Comparison of ENCODE assay signal across 8 mouse cellular contexts in genomic region chr11:117987968-117988367, GRCm38 (mm10). TPM values are rescaled to one million over a fixed set of nuclear protein-coding genes. Genes with fewer than 3 reads are reported as not detected.
DNase-seq lines count a peak whose midpoint lies in the region; ATAC-seq and TF ChIP-seq lines count a peak whose summit lies in the region.

No protein-coding gene starts in this region.

- WGBS in hindbrain, embryonic 16.5 days = 82% methylated on average over 4 of the region's 4 CpGs
- WGBS in lung, embryonic 16.5 days = 58% methylated on average over 4 of the region's 4 CpGs

- no peak overlapping the region for H3K27ac ChIP-seq in brown adipose tissue, adult 24 weeks (replicated peaks; ENCODE audit: low read depth, low read length)
- no peak overlapping the region for H3K27ac ChIP-seq in hindbrain, embryonic 16.5 days (ENCODE audit: low read depth, low read length)
- H3K27ac ChIP-seq in lung, embryonic 16.5 days (ENCODE audit: low read length) = peak overlapping the region; percentile 86

- intact Hi-C loops in left cerebral cortex, postnatal 4 days (cut with DNase I) = no loop called here

- H3K4me3 ChIP-seq in E14TG2a.4 (replicated peaks; ENCODE audit: low read length) = peak overlapping the region; percentile 98
- peak overlapping the region; percentile 91; the same call in 1 of the 2 replicates for H3K4me3 ChIP-seq in brown adipose tissue, adult 24 weeks (ENCODE audit: insufficient read depth, low read depth, low read length)
- H3K4me3 ChIP-seq in hindbrain, embryonic 16.5 days (ENCODE audit: low read length) = peak overlapping the region; percentile 99
- H3K4me3 ChIP-seq in lung, embryonic 16.5 days (ENCODE audit: low read length) = peak overlapping the region; percentile 74

- no peaks in the 10 kb centered on the region for H3K9me3 ChIP-seq in E14TG2a.4 (ENCODE audit: low read length)
- H3K9me3 ChIP-seq in hindbrain, embryonic 16.5 days (ENCODE audit: control insufficient read depth, low read length) = no peaks in the 10 kb centered on the region
- H3K9me3 ChIP-seq in lung, embryonic 16.5 days (ENCODE audit: control insufficient read depth, low read length) = no peaks in the 10 kb centered on the region

- H3K4me1 ChIP-seq in E14TG2a.4 (replicated peaks; ENCODE audit: low read depth, low read length) = peaks cover 84% of the 10 kb centered on the region
- peaks cover 27% of the 10 kb centered on the region for H3K4me1 ChIP-seq in brown adipose tissue, adult 24 weeks (ENCODE audit: control insufficient read depth, insufficient read depth, insufficient read length, low read length)
- H3K4me1 ChIP-seq in hindbrain, embryonic 16.5 days (ENCODE audit: control insufficient read depth, insufficient read depth, low read depth, low read length) = peaks cover 35% of the 10 kb centered on the region
- H3K4me1 ChIP-seq in lung, embryonic 16.5 days (replicated peaks; ENCODE audit: control insufficient read depth, insufficient read depth, low read length) = peaks cover 36% of the 10 kb centered on the region

- no peak for DNase-seq in embryo, embryonic 9.5 days (ENCODE audit: extremely low spot score)
- no peak for DNase-seq in right cerebral cortex, postnatal 36 days (ENCODE audit: low spot score in 2 of 2)
- DNase-seq in left cerebral cortex, postnatal 4 days = no peak
- DNase-seq in ovary, postnatal 36 days (ENCODE audit: low spot score) = no peak

- no peak for ATAC-seq in hindbrain, embryonic 16.5 days
- ATAC-seq in lung, embryonic 16.5 days (ENCODE audit: low read depth) = no peak

- H3K27me3 ChIP-seq in E14TG2a.4 (ENCODE audit: insufficient read depth, low read length) = no peaks in the 10 kb centered on the region
- H3K27me3 ChIP-seq in hindbrain, embryonic 16.5 days (replicated peaks; ENCODE audit: control insufficient read depth, insufficient read depth, low read length) = no peaks in the 10 kb centered on the region
- no peaks in the 10 kb centered on the region for H3K27me3 ChIP-seq in lung, embryonic 16.5 days (ENCODE audit: control insufficient read depth, insufficient read depth, low read depth, low read length)

- peak overlapping the region; percentile 85 for H3K4me2 ChIP-seq in hindbrain, embryonic 16.5 days (ENCODE audit: low read length)
- peak overlapping the region; percentile 77 for H3K4me2 ChIP-seq in lung, embryonic 16.5 days (ENCODE audit: low read depth, low read length)

- H3K36me3 ChIP-seq in E14TG2a.4 (ENCODE audit: insufficient read depth, low read length) = peaks cover 16% of the 10 kb centered on the region; the same call in 1 of the 2 replicates
- no peaks in the 10 kb centered on the region for H3K36me3 ChIP-seq in hindbrain, embryonic 16.5 days (ENCODE audit: control insufficient read depth, insufficient read depth, low read length)
- H3K36me3 ChIP-seq in lung, embryonic 16.5 days (ENCODE audit: control insufficient read depth, insufficient read depth, low read length) = no peaks in the 10 kb centered on the region

- peak overlapping the region; percentile 95; the same call in 1 of the 2 replicates for H3K9ac ChIP-seq in hindbrain, embryonic 16.5 days (ENCODE audit: low read depth, low read length)
- H3K9ac ChIP-seq in lung, embryonic 16.5 days (ENCODE audit: low read length) = peak overlapping the region; percentile 78

- no peak for TF ChIP-seq CTCF in E14TG2a.4 (conservative IDR thresholded peaks at IDR 0.05; ENCODE audit: low read length)

RNA-seq across cellular contexts. Expression of gene Pgs1, which starts 1.9 kb away (rescaled TPM):
- 13.1 and 15.3 TPM in 2 replicates for polyA plus RNA-seq in brown adipose tissue, adult 24 weeks (2012; ENCODE audit: insufficient read depth, insufficient read length, missing spikeins)
- 67.3 and 68.4 TPM in 2 replicates for polyA plus RNA-seq in hindbrain, embryonic 16.5 days (2015; fragmentation: Nextera tagmentation; extraction: Ambion mirVana)
- polyA plus RNA-seq in lung, embryonic 16.5 days (2015; fragmentation: Nextera tagmentation; extraction: Ambion mirVana) = 41.8 and 44.8 TPM in 2 replicates
- 10 to 100 TPM; 56.9 to 58.6 TPM for total RNA-seq in left cerebral cortex, postnatal 4 days (2021)

RNA-seq across cellular contexts. Expression of gene Socs3, which starts 18.1 kb away (rescaled TPM):
- 2.5 and 6.6 TPM in 2 replicates for polyA plus RNA-seq in brown adipose tissue, adult 24 weeks (2012; ENCODE audit: insufficient read depth, insufficient read length, missing spikeins)
- polyA plus RNA-seq in hindbrain, embryonic 16.5 days (2015; fragmentation: Nextera tagmentation; extraction: Ambion mirVana) = 7.5 and 8.9 TPM in 2 replicates
- polyA plus RNA-seq in lung, embryonic 16.5 days (2015; fragmentation: Nextera tagmentation; extraction: Ambion mirVana) = 12.5 and 13.2 TPM in 2 replicates
- total RNA-seq in left cerebral cortex, postnatal 4 days (2021) = 1 to 10 TPM; 3.8 to 4.1 TPM
